Mouse (Mus musculus): Measurements from ENCODE around the gene Hk2. TPM values are rescaled to one million over a fixed set of nuclear protein-coding genes. Genes with fewer than 3 reads are reported as not detected.

Gene Hk2
- 100 to 1,000 TPM; 271 to 285 TPM for total RNA-seq (2021)

DNA sequence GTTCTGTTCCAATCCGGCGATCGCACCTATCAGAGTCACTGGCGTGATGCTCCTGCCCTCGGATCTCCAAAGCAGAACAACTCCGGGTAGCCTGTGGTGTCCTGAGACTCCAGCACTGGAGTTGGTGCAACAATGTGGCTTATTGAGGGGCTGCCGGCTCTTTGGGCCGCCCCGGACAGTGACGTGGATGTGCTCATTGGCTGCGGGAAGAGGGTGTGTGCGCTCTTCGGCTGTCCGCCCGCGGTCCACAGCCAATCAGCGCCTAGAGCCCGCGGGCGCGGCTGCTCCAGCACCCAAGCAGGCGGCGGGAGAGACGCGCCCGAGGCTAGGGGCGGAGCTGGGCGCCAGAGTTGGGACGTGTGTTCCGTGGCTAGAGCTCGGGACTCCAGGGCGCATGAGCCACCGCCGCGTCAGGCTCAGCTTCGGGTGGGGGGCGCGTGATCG lies at the start of gene Hk2:
TSS of gene Hk2 (minus strand) at position 134 of the 444 bp plus-strand sequence.
- intact Hi-C loops (cut with DNase I) = no loop called here
- peak; percentile 81 to 86 for DNase-seq

DNA sequence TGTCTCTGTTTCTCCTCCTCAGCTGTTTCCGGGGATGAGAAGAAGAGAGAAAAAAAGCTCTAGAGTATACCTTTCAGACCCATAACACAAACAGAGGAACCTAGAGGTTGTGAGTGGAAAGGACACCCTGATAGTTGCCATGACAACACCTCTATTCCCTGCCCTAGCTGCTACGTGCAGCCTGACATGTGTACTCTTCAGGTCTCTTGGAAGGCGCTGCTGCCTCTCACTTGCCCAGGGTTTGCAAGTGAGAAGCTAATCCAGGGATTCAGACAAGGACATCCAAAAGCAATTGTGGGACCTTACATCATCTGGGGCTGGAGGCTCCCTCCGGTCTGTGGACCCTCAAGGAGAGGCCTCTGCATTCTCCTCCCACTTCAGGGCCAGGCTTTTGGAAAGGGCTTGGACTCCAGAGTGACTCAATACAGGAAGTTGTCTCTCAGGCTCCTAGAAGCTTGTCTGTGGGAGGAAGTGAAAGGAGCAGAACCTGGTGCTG lies 47.6 kb upstream of the Hk2 start:
- intact Hi-C loops (cut with DNase I) = no loop called here
- peak in 1 of 2 experiments; percentile 11 for DNase-seq

DNA sequence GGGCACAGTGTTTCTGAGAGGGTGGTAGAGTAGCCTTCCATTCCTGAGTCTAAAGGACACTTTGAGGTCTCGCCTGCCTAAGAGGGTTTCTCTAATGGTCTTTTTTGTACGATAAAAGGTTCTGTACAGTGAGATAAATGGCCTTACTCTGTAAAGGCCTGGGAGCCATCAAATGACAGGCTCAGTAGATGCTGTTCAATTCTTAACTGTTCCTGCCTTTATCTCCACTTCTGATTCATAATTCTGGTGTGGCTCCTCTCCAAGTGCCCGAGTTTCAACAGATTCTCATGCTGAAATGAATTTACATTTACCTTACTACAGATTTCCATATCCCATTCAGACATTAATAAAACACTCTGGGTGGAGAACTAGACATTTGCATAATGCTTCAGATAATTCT lies 46.5 kb upstream of the Hk2 start:
- DNase-seq = no peak
- intact Hi-C loops (cut with DNase I) = no loop called here

DNA sequence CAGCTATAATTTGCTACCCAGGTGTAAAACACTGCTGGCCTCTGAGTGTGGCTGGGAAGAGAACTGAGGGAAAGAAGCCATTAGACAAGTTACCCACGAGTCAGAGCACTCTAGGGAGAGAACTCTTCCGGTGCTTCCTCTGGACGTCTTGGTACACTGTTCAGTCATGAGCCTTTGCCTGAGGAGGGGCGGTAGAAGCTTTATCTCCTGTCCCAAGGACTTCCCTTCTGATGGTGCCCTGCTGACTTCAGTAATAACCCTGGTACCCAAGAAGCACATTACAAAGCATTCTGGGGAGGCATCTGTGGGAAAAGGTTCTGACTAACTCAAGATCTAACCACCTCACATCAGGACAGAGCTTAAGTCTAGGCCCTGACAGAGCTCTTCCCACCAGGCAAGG lies 40.6 kb upstream of the Hk2 start:
- intact Hi-C loops (cut with DNase I) = no loop called here
- no peak for DNase-seq

DNA sequence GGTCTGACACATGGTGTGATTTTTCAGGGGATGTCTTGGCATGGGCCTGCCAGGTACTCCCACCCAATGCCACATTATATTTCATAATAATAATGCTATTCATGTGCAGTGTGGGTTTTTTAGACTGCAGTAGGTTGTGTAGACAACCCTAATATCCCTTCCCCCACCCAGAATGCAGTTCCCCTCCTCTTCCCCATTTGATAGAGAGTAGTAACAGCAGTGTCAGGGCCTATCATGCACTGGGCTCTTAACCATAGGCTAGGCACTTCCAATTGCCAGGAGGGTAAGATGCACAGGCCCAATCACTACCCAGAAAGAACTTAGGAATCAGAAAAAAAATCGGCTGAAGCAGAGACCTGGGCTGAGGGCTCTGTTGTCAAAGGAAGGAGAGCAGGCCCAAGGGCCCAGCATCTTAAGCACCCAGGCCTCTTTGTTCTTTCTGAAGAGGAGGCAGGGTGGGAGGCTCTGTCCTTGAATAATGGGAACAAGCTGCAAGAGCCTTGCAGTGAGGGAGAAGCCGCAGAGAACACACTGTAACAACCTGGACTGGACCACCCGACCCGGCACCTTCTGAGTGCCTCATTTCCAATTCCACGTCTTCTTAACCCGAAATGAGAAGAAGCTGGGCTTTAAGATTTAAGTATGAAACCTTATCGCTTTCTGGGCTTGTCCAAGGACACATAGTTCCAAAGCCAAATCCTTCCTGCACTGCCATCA lies 33.9 kb upstream of the Hk2 start:
- intact Hi-C loops (cut with DNase I) = no loop called here
- DNase-seq = no peak

DNA sequence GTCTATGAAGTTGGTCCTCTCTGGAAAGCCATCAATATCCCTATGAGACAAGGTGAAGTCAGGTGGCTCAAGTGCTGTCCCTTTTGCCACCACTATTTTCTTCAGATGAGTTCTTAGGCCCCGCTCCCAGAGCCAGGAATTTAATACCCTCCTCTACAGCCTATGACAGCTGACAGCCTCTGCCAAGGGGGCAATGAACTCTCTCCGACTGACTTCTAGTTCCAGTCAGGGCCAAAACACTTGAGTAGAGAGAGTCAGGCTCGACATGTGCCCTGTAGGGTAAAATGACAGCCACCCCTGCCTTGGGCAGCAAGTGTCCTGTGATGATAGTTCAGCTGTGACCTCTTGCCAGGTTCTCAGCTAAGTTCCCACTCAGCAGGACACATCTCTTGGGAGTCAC lies 32.7 kb upstream of the Hk2 start:
- intact Hi-C loops (cut with DNase I) = no loop called here
- DNase-seq = no peak

DNA sequence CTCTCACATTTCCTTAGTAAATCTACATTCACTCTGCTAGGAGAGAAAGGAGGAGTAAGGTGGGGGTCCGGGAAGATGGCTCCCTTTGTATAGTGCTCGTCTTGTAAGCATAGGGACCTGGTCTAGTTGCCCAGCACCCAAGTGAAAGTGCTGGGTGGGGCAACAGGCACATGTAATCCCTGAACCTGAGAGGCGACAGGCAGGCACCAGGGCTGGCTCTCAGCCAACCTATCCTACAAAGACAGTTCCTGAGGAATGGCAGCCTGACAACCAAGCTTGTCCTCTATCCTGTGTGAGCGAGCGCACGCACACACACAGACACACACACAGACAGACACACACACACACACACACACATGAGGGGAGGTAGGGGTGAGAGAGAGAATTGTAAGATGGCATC lies 32.2 kb upstream of the Hk2 start:
- no peak for DNase-seq
- intact Hi-C loops (cut with DNase I) = no loop called here

DNA sequence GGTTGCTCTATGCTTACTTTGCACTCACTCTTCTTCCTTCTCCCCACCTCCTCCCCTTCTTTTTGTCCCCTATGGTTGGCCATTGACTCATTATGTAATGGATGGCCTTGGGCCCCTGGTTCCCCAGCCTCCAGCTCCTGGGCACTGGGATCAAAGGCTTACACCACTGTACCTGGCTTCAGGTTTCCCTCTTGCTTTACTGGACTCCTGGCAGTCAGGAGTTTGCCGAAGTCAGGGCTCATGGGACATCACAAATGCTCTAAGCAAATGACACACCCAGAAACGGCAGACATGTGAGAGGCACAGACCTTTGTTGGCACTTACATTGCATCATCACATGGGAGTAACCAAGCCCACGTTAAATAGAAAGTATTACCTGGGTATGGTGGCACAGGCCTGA lies 31.6 kb upstream of the Hk2 start:
- intact Hi-C loops (cut with DNase I) = no loop called here
- no peak for DNase-seq

DNA sequence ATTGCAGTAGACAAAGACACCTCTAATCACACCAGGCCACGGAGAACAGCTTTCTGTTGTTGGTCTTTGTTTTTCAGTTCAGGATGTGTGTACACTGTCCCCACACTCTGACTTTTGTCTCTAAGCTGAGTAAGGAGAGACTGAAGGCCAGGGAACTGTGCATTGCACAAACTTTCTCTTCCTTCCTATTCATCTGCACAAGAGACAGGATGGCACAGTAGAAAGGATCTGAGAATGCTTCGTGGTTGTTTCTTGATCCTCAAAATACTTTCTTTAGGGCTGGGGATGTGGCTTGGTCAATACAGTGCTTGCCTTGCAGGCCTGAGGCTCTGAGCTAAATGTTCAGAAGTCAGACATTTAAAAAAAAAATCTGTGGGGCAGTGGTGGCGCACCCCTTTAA lies 30.7 kb upstream of the Hk2 start:
- no peak for DNase-seq
- intact Hi-C loops (cut with DNase I) = no loop called here

DNA sequence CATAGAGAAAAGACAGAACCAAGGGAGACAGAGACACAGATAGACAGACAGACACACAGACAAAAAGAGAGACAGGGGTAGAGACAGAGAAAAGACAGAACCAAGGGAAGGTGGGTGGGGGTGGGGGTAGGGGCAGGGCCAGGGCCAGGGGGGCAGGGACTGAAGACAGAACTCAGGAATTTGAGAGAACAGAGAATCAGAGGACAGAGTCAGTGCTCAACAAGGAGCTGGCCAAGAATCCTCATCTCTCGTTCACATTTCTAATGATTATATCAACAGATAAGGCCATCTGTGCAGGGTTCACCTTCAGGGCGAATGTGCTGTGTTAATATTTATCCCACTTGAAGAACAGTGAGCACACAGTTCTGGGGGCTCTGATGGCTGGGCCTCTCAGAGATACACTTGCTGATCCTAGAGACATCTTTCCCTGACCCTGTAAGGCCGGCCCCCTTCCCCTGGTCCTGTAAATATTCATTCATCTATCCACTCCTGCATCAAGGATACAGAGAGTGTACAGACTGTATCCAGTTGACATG lies 24.0 kb upstream of the Hk2 start:
- intact Hi-C loops (cut with DNase I) = no loop called here
- no peak for DNase-seq

DNA sequence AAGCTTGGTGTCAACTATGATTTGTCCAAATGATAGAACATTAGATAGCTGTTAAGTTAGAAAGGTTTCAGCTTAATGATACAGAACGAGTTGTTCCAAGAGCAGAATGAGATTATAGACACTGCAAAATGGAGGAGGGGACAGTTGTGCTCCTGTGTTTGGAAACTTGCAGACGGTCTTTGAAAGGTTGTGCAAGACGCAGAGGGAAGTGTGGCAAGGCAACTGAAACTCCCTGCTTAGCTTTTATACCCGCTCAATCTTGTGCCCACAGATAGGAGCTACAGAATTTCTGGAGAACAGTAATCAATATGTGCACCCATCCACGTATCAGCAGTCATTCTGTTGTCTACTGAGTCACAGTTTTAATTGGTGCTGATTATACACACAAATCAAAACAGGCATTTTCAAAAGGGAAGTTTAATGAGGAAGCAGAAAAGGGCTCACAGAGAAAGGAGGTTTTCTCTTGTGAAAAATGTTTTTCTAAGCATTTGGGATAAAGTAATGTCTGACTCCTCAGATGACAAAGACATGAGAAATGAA lies 23.1 kb upstream of the Hk2 start:
- intact Hi-C loops (cut with DNase I) = no loop called here
- no peak for DNase-seq

DNA sequence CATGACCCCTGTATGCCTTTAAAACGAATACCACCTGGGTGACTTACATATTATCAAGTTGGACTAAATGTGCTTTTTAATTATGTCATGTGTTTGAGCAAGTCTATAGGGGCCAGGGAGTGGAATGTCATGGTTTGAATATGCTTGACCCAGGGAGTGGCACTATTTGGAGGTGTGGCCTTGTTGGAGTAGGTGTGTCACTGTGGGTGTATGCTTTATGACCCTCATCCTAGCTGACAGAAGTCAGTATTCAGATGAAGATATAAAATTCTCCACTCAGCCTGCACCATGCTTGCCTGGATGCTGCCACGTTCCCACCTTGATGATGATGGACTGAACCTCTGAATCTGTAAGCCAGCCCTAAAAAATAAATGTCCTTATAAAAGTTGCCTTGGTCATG lies 16.6 kb upstream of the Hk2 start:
- intact Hi-C loops (cut with DNase I) = no loop called here
- no peak for DNase-seq

DNA sequence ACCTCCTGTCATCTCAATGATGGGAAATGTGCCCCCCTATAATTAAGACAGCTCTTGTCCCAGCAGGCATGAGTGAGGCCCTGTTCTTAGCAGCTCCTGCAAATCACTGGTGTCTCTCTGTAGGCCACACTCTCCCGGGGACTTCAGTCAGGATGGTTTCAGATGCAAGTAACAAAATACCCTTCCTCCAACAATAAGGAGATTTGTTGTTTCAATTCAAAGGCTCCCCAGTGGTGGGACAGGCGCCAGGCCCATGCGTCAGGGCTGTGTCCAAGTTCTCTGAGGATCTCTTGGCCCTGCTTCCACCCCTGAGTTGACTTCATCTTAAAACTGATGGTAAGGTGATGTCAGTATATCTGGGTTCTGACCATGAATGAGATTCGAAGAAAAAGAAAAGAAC lies 9.7 kb upstream of the Hk2 start:
- DNase-seq = no peak
- intact Hi-C loops (cut with DNase I) = no loop called here

DNA sequence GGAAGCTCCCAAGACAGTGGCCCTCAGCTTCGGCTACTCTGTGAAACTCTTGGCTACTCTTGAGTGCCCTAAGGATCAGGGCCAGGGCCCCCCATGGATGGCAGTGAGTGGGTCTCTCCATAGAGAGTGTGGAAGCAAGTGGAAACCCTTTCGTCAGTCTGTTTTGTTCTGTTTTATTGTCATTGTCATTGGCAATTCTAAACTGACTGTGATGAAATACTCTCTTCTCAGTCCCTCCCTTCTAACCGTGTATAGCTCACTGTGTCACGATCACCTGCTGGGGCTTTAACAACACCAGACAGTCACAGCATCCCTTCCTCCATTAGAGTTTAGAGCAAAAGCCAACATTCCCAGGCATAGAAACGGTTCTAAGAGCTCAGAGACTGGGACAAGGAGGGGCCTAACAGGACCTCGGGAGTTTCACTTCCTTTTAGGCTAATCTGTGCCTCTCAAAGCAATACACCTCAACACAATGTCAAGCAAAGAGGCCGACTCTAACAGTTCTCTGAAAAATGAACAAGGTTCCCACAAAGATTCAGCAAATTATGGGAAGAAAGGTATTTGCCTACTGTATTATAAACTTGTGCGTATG lies 6.6 kb upstream of the Hk2 start:
- intact Hi-C loops (cut with DNase I) = no loop called here
- DNase-seq = no peak

DNA sequence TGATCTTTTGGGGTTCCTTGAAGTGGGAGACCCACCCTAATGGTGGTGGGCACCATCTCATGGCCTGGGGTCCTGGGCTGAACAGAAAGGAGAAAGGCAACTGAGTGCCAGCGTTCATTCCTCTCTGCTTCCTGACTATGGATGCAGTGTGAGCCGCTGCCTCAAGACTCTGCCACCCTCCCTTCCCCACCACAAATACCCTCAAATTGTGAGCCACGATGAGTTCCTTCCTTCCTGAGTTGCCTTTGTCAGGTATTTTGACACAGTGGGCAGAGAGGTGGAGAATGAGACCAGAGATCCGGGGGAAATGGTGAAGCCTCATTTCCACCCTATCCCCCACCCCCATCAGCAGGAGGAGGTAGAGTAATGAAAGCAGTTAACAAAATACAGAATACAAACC lies 6.1 kb upstream of the Hk2 start:
- DNase-seq = no peak
- intact Hi-C loops (cut with DNase I) = no loop called here

DNA sequence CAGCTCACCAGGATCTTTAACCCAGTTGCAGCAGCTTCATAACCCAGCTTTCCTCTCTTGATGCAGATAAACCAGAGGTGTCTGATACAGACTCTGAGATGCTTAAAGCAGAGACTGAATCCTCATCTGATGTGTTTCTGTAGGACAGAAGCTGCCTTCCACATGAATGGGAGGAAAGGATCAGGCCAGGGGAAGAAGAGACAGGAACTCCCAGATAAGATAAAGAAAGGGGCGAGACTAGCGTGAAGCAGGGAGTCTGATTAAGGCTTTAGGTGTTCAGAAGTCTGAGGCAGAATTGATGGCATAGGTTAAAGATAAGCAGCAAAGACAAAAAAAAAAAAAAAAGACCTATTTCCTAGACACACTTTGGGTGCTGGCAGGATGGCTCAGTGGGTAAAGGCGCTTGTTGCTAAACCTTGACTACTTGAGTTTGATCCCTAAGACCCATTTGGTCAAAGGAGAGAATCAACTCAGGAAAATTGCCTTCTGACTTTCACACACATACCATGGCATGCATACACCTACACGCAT lies 2.9 kb upstream of the Hk2 start:
- no peak for DNase-seq
- intact Hi-C loops (cut with DNase I) = no loop called here

DNA sequence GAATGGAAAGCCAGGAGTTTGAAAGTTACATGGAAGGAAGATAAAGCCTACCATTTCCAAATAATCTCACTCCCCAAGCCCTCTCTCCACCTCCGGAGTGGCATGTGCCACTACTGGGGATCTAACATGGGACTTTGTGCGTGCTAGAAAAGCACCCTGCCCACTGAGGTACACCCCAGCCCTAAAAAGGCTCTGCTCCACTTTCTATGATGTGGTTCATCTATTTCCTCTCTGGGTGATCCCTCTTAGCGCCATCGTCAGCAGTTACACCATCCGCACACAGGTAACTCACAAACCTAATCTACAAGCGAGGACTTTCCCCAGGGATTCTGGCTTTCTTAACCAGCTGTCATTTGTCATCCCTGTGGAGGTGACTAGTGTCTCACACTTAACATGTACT lies 1.1 kb upstream of the Hk2 start:
- intact Hi-C loops (cut with DNase I) = no loop called here
- DNase-seq = no peak

DNA sequence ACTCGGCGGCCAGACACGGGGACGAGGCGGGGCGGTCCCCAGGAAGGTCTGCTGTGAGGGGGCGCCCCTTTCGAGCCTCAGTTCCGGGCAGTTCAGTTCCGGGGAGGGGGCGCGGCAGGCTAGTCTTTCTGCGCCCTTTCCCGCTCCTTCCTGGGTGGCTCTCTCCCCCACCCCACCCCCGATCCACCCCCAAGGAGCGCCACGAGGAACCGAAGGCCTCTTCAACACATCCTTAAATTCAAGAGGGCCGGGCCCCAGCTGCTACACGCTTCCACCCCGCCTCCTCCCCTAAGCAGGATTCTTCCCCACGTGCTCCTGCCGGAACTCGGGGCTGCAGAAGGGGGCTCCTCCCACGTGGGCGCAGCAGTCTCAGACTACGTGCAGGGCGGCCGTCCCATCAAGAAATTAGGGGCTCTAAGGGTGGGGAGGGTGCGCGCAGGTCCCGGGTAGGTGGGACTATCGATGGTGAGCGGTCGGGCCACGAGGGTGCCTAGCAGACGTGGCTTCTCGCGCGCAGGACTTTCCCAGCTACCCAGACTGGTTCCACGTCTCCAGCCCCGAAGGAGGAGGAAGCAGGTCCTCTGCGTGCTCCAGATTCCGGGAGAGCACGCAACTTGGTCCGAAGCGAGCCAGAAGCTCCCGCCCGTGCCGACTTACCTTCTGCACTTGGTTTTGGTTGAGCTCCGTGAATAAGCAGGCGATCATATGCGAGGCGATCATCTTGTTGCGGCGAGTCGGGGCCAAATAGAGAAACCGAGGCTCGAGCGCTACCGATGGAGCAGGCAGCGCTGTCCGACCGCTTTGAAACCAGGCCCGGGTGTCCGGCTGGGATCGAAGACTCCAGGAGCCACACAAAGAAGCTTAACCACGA lies 758 bp downstream of the Hk2 start:
- intact Hi-C loops (cut with DNase I) = loop anchor here (2.0 kb wide), 1 partner anchor 33 kb away; no protein-coding TSS in a partner anchor
- peak in 1 of 2 experiments; percentile 50 for DNase-seq

DNA sequence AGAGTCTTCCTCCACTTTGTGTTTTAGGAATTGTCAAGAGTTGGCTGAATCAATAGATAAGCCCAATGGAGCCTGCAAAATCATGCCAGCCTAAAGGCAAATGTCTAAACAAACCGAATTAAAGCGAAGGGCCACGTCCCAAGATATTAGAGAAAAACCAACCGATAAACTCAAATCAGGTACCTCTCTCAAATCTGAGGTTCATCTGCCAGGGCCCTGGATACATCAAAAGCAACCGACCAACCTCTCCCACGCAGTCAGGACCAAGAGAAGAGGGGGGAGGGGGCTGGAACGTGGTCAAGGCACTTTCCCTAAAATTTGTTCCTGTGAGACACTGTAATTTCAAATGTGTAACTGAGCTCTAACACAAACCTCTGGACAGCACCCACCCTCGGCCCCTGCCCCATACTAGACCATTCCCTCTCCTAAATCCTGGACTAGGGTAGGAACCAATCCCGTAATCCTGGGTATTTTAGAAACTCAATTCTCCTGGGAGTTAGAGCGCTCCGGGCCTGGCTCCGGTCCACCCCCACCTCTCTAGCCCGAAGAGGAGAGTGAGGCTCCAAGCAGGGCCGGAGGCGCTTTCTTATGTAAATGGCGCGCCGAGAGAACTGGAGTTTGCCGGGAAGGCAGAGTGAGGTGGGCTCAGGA lies 1.7 kb downstream of the Hk2 start:
- intact Hi-C loops (cut with DNase I) = loop anchor here (2.0 kb wide), 1 partner anchor 32 kb away; no protein-coding TSS in a partner anchor

DNA sequence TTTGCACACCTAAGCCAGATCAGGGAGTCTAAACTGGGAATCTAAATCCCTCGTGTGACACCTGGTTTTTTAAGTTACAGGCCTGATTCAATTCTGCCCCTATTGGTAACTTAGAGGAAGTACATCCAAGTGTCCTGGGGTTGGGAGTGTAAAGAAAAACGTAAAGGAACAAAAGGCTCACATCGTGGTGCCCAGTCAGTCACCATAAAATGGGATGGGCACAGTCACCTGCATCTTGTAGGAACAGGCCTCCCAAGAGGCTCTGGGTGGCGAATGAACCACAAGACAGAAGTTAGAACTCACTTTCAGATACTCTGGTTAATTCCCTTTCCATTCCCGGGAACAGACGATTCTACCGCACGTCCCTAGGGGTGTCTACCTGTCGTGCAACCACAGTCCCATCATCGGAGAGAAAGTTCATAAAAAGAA lies 2.3 kb downstream of the Hk2 start:
- peak in 1 of 2 experiments; percentile 21 for DNase-seq
- intact Hi-C loops (cut with DNase I) = loop anchor here (2.0 kb wide), 1 partner anchor 31 kb away; no protein-coding TSS in a partner anchor

More for the DNA sequence above, 1.7 kb downstream of the Hk2 start:
- peak in 1 of 2 experiments; percentile 41 for DNase-seq
